Mouse (Mus musculus) urinary bladder, postnatal 10 days (tissue): ENCODE results near the gene Ppm1a.
"Not testable (repeated sequence)": the region's sequence is repeated elsewhere in the genome, so short reads cannot be mapped to it uniquely, and the experiment has no call there.

Experiments
- DNase-seq: peaks from one replicate; pipeline ENCODE4 v3.0.0; 2022; ENCODE audit warnings: low spot score

Gene Ppm1a

GRCm38 (mm10) chr12:72761649-72762261 is 4.5 kb downstream of the Ppm1a start:
- DNase-seq, result peak; percentile 14

GRCm38 (mm10) chr12:72762502-72762901 is 5.2 kb downstream of the Ppm1a start:
- no peak for DNase-seq

- no peak for DNase-seq
Observed at GRCm38 (mm10) chr12:72763156-72763555, 5.9 kb downstream of the Ppm1a start.

- DNase-seq, result no peak
Observed at GRCm38 (mm10) chr12:72767809-72768208, 10.6 kb downstream of the Ppm1a start.

GRCm38 (mm10) chr12:72768230-72768629 is 11.0 kb downstream of the Ppm1a start:
- no peak for DNase-seq

- DNase-seq, result no peak
Observed at GRCm38 (mm10) chr12:72769546-72770230, 12.4 kb downstream of the Ppm1a start.

- no peak for DNase-seq
Observed at GRCm38 (mm10) chr12:72771153-72771552, 13.9 kb downstream of the Ppm1a start.

GRCm38 (mm10) chr12:72771711-72772110 is 14.5 kb downstream of the Ppm1a start:
- no peak for DNase-seq

GRCm38 (mm10) chr12:72773921-72774320 is 16.7 kb downstream of the Ppm1a start:
- DNase-seq, result no peak

- no peak for DNase-seq
Observed at GRCm38 (mm10) chr12:72777244-72777643, 20.0 kb downstream of the Ppm1a start.

- DNase-seq, result no peak
Observed at GRCm38 (mm10) chr12:72780136-72780535, 22.9 kb downstream of the Ppm1a start.

GRCm38 (mm10) chr12:72782786-72783185 is 25.5 kb downstream of the Ppm1a start:
- not testable (repeated sequence) for DNase-seq

- DNase-seq, result no peak
Observed at GRCm38 (mm10) chr12:72785183-72785930, 28.1 kb downstream of the Ppm1a start.

GRCm38 (mm10) chr12:72786551-72786950 is 29.3 kb downstream of the Ppm1a start:
- no peak for DNase-seq

GRCm38 (mm10) chr12:72786986-72787385 is 29.7 kb downstream of the Ppm1a start:
- DNase-seq, result no peak

GRCm38 (mm10) chr12:72790538-72790937 is 33.3 kb downstream of the Ppm1a start:
- DNase-seq, result no peak

- no peak for DNase-seq
Observed at GRCm38 (mm10) chr12:72792320-72793091, 35.3 kb downstream of the Ppm1a start.

- no peak for DNase-seq
Observed at GRCm38 (mm10) chr12:72793983-72794382, 36.7 kb downstream of the Ppm1a start.

- no peak for DNase-seq
Observed at GRCm38 (mm10) chr12:72809798-72810197, 52.5 kb downstream of the Ppm1a start.

GRCm38 (mm10) chr12:72811588-72811987 is 54.3 kb downstream of the Ppm1a start:
- DNase-seq, result no peak

GRCm38 (mm10) chr12:72820940-72821431 is 63.7 kb downstream of the Ppm1a start:
- no peak for DNase-seq

- DNase-seq, result no peak
Observed at GRCm38 (mm10) chr12:72821589-72821988, 64.3 kb downstream of the Ppm1a start.
